Mouse (Mus musculus) heart, postnatal 36 days (tissue): ENCODE data around the gene Tinagl1. TPM values are rescaled to one million over a fixed set of nuclear protein-coding genes. Genes with fewer than 3 reads are reported as not detected.

Experiments
- DNase-seq, 2 experiments: peaks; one replicate each; pipeline ENCODE4 v3.0.0; 2021 to 2022
- intact Hi-C: fragments of 180-260 bp; cut with DNase I; formaldehyde crosslinking; loops from one replicate; pipeline ENCODE4 v1.15.1; 2025
- total RNA-seq, 2 experiments: library from RNA; stranded (reverse); gene quantifications; 2 replicates each; pipeline ENCODE4 v1.2.3; 2021

Tinagl1 gene
- total RNA-seq, 2 experiments from 2014 or later = 55.2 to 76.8 TPM

- intact Hi-C loops = no loop called here
- DNase-seq = no peak
Measured at GRCm38 (mm10) chr4:130161349-130161748, 13.6 kb downstream of the Tinagl1 start.

- no peak for DNase-seq
- intact Hi-C loops = no loop called here
Measured at GRCm38 (mm10) chr4:130156812-130157371, 18.0 kb downstream of the Tinagl1 start.

GRCm38 (mm10) chr4:130154250-130154649 is 20.7 kb downstream of the Tinagl1 start:
- intact Hi-C loops = no loop called here
- DNase-seq = no peak

- intact Hi-C loops = no loop called here
- no peak for DNase-seq
Measured at GRCm38 (mm10) chr4:130148405-130148804, 26.5 kb downstream of the Tinagl1 start.

- DNase-seq = no peak
- intact Hi-C loops = no loop called here
Measured at GRCm38 (mm10) chr4:130141786-130142185, 33.1 kb downstream of the Tinagl1 start.

- intact Hi-C loops = no loop called here
- DNase-seq = no peak
Measured at GRCm38 (mm10) chr4:130140992-130141402, 33.9 kb downstream of the Tinagl1 start.

- DNase-seq = no peak
- intact Hi-C loops = loop anchor here (2.0 to 5.0 kb wide), 2 partner anchors 24 to 108 kb away; no protein-coding TSS in a partner anchor
Measured at GRCm38 (mm10) chr4:130139214-130139492, 35.8 kb downstream of the Tinagl1 start, which contains the start of gene Hcrtr1. Hcrtr1 (minus strand) TSS chr4:130139359.

- intact Hi-C loops = loop anchor here (1.0 to 5.0 kb wide), 3 partner anchors 24 to 109 kb away; no protein-coding TSS in a partner anchor
Measured at GRCm38 (mm10) chr4:130138441-130139213, 36.3 kb downstream of the Tinagl1 start.

GRCm38 (mm10) chr4:130133399-130133798 is 41.5 kb downstream of the Tinagl1 start:
- intact Hi-C loops = no loop called here
- no peak for DNase-seq

More at GRCm38 (mm10) chr4:130138441-130139213, 36.3 kb downstream of the Tinagl1 start:
- DNase-seq = peak; percentile 80 to 84

- intact Hi-C loops = no loop called here
- DNase-seq = no peak
Measured at GRCm38 (mm10) chr4:130131448-130132105, 43.3 kb downstream of the Tinagl1 start.

GRCm38 (mm10) chr4:130130641-130131350 is 44.1 kb downstream of the Tinagl1 start:
- DNase-seq = no peak
- intact Hi-C loops = no loop called here

GRCm38 (mm10) chr4:130130082-130130481 is 44.8 kb downstream of the Tinagl1 start:
- DNase-seq = no peak
- intact Hi-C loops = no loop called here

GRCm38 (mm10) chr4:130128907-130129306 is 46.0 kb downstream of the Tinagl1 start:
- DNase-seq = no peak
- intact Hi-C loops = no loop called here

GRCm38 (mm10) chr4:130125935-130126334 is 49.0 kb downstream of the Tinagl1 start:
- DNase-seq = no peak
- intact Hi-C loops = no loop called here

- intact Hi-C loops = no loop called here
- DNase-seq = no peak
Measured at GRCm38 (mm10) chr4:130125164-130125563, 49.8 kb downstream of the Tinagl1 start.

GRCm38 (mm10) chr4:130124110-130124509 is 50.8 kb downstream of the Tinagl1 start:
- intact Hi-C loops = no loop called here

GRCm38 (mm10) chr4:130123020-130123419 is 51.9 kb downstream of the Tinagl1 start:
- no peak for DNase-seq
- intact Hi-C loops = no loop called here

More at GRCm38 (mm10) chr4:130124110-130124509, 50.8 kb downstream of the Tinagl1 start:
- DNase-seq = no peak

- no peak for DNase-seq
- intact Hi-C loops = no loop called here
Measured at GRCm38 (mm10) chr4:130121560-130121959, 53.4 kb downstream of the Tinagl1 start.

- DNase-seq = no peak
- intact Hi-C loops = no loop called here
Measured at GRCm38 (mm10) chr4:130120752-130121151, 54.2 kb downstream of the Tinagl1 start.
